Mouse (Mus musculus): ENCODE results near the gene Rrp9. TPM values are rescaled to one million over a fixed set of nuclear protein-coding genes. Genes with fewer than 3 reads are reported as not detected.

The Rrp9 gene
- polyA plus RNA-seq, 1 experiment from 2014 or later = 41.3 TPM

GRCm38 (mm10) chr9:106460401-106461025 is 15.2 kb upstream of the Rrp9 start:
- Histone ChIP-seq H3K4me3 (ENCODE audit: low read depth, low read length) (no peak overlapping the region), H3K4me2 (replicated peaks; ENCODE audit: low read depth, low read length) (no peak overlapping the region), H3K9ac (ENCODE audit: low read depth, low read length) (no peak overlapping the region), H3K27ac (ENCODE audit: low read depth, low read length) (no peak overlapping the region), H3K4me1 (replicated peaks; ENCODE audit: control insufficient read depth, insufficient read depth, low read length) (peaks cover 35% of the 10 kb centered on the region), H3K9me3 (ENCODE audit: control insufficient read depth, low read length) (no peaks in the 10 kb centered on the region), H3K27me3 (ENCODE audit: control insufficient read depth, insufficient read depth, low read length) (no peaks in the 10 kb centered on the region), H3K36me3 (ENCODE audit: control insufficient read depth, insufficient read depth, low read length) (peaks cover 25% of the 10 kb centered on the region)
- ATAC-seq (ENCODE audit: low FRiP score) (no peak), DNase-seq (ENCODE audit: low spot score) (no peak)
- 76% methylated on average over 18 of the region's 18 CpGs for WGBS

GRCm38 (mm10) chr9:106461026-106461415 is 14.7 kb upstream of the Rrp9 start:
- Histone ChIP-seq H3K27me3 (ENCODE audit: control insufficient read depth, insufficient read depth, low read length) (no peaks in the 10 kb centered on the region), H3K4me3 (ENCODE audit: low read depth, low read length) (no peak overlapping the region), H3K27ac (ENCODE audit: low read depth, low read length) (no peak overlapping the region), H3K9me3 (ENCODE audit: control insufficient read depth, low read length) (no peaks in the 10 kb centered on the region), H3K4me1 (replicated peaks; ENCODE audit: control insufficient read depth, insufficient read depth, low read length) (peaks cover 33% of the 10 kb centered on the region), H3K36me3 (ENCODE audit: control insufficient read depth, insufficient read depth, low read length) (peaks cover 25% of the 10 kb centered on the region), H3K9ac (ENCODE audit: low read depth, low read length) (no peak overlapping the region), H3K4me2 (replicated peaks; ENCODE audit: low read depth, low read length) (no peak overlapping the region)
- ATAC-seq (ENCODE audit: low FRiP score) = no peak
- 91% methylated on average over 9 of the region's 9 CpGs for WGBS
- no peak for DNase-seq (ENCODE audit: low spot score)

- 80% methylated on average over 16 of the region's 16 CpGs for WGBS
Measured at GRCm38 (mm10) chr9:106461641-106462429, 13.9 kb upstream of the Rrp9 start.

GRCm38 (mm10) chr9:106462430-106462800 is 13.3 kb upstream of the Rrp9 start:
- no peak overlapping the region for H3K27ac ChIP-seq (ENCODE audit: low read depth, low read length)
- no peaks in the 10 kb centered on the region for H3K27me3 ChIP-seq (ENCODE audit: control insufficient read depth, insufficient read depth, low read length)
- no peaks in the 10 kb centered on the region for H3K9me3 ChIP-seq (ENCODE audit: control insufficient read depth, low read length)
- peaks cover 25% of the 10 kb centered on the region for H3K36me3 ChIP-seq (ENCODE audit: control insufficient read depth, insufficient read depth, low read length)
- H3K4me3 ChIP-seq (ENCODE audit: low read depth, low read length) = no peak overlapping the region
- ATAC-seq (ENCODE audit: low FRiP score) (no peak), DNase-seq (ENCODE audit: low spot score) (no peak)
- no peak overlapping the region for H3K4me2 ChIP-seq (replicated peaks; ENCODE audit: low read depth, low read length)
- H3K9ac ChIP-seq (ENCODE audit: low read depth, low read length) = no peak overlapping the region
- peaks cover 19% of the 10 kb centered on the region for H3K4me1 ChIP-seq (replicated peaks; ENCODE audit: control insufficient read depth, insufficient read depth, low read length)
- 92% methylated on average over 12 of the region's 12 CpGs for WGBS

More at GRCm38 (mm10) chr9:106461641-106462429, 13.9 kb upstream of the Rrp9 start:
- no peak overlapping the region for H3K4me3 ChIP-seq (ENCODE audit: low read depth, low read length)
- peaks cover 25% of the 10 kb centered on the region for H3K36me3 ChIP-seq (ENCODE audit: control insufficient read depth, insufficient read depth, low read length)
- H3K9ac ChIP-seq (ENCODE audit: low read depth, low read length) = no peak overlapping the region
- H3K4me2 ChIP-seq (replicated peaks; ENCODE audit: low read depth, low read length) = no peak overlapping the region
- no peaks in the 10 kb centered on the region for H3K9me3 ChIP-seq (ENCODE audit: control insufficient read depth, low read length)
- DNase-seq (ENCODE audit: low spot score) (no peak), ATAC-seq (ENCODE audit: low FRiP score) (no peak)
- no peaks in the 10 kb centered on the region for H3K27me3 ChIP-seq (ENCODE audit: control insufficient read depth, insufficient read depth, low read length)
- H3K27ac ChIP-seq (ENCODE audit: low read depth, low read length) = no peak overlapping the region
- peaks cover 25% of the 10 kb centered on the region for H3K4me1 ChIP-seq (replicated peaks; ENCODE audit: control insufficient read depth, insufficient read depth, low read length)

- 86% methylated on average over 21 of the region's 21 CpGs for WGBS
- Histone ChIP-seq H3K27ac (ENCODE audit: low read depth, low read length) (no peak overlapping the region), H3K4me2 (replicated peaks; ENCODE audit: low read depth, low read length) (0 out of 2 replicates have a peak overlapping the region, but pooled peaks have one; percentile 7), H3K27me3 (ENCODE audit: control insufficient read depth, insufficient read depth, low read length) (no peaks in the 10 kb centered on the region), H3K9me3 (ENCODE audit: control insufficient read depth, low read length) (no peaks in the 10 kb centered on the region), H3K9ac (ENCODE audit: low read depth, low read length) (no peak overlapping the region), H3K4me3 (ENCODE audit: low read depth, low read length) (no peak overlapping the region), H3K36me3 (ENCODE audit: control insufficient read depth, insufficient read depth, low read length) (peaks cover 25% of the 10 kb centered on the region), H3K4me1 (replicated peaks; ENCODE audit: control insufficient read depth, insufficient read depth, low read length) (peaks cover 14% of the 10 kb centered on the region; the same call in 1 of the 2 replicates)
- DNase-seq (ENCODE audit: low spot score) (no peak), ATAC-seq (ENCODE audit: low FRiP score) (no peak)
Measured at GRCm38 (mm10) chr9:106463122-106464063, 12.4 kb upstream of the Rrp9 start.

- peak overlapping the region; percentile 95 for H3K4me2 ChIP-seq (replicated peaks; ENCODE audit: low read depth, low read length)
Measured at GRCm38 (mm10) chr9:106464751-106465541, 10.8 kb upstream of the Rrp9 start.

GRCm38 (mm10) chr9:106465571-106466200 is 10.1 kb upstream of the Rrp9 start, which contains the start of gene Gpr62:
Gpr62 (minus strand) TSS chr9:106465938.
- H3K27ac ChIP-seq (ENCODE audit: low read depth, low read length) = peak within 1 kb of the TSS; percentile 60; the same call in 1 of the 2 replicates
- ATAC-seq (ENCODE audit: low FRiP score) (peak; percentile 9), DNase-seq (ENCODE audit: low spot score) (no peak)
- peaks cover 18% of the 10 kb centered on the region for H3K36me3 ChIP-seq (ENCODE audit: control insufficient read depth, insufficient read depth, low read length)
- peaks cover 14% of the 10 kb centered on the region; the same call in 1 of the 2 replicates for H3K4me1 ChIP-seq (replicated peaks; ENCODE audit: control insufficient read depth, insufficient read depth, low read length)
- peak within 1 kb of the TSS; percentile 68 for H3K9ac ChIP-seq (ENCODE audit: low read depth, low read length)
- H3K27me3 ChIP-seq (ENCODE audit: control insufficient read depth, insufficient read depth, low read length) = no peaks in the 10 kb centered on the region
- no peaks in the 10 kb centered on the region for H3K9me3 ChIP-seq (ENCODE audit: control insufficient read depth, low read length)
- peak within 1 kb of the TSS; percentile 95 for H3K4me2 ChIP-seq (replicated peaks; ENCODE audit: low read depth, low read length)
- WGBS = 28% methylated on average over 26 of the region's 26 CpGs
- H3K4me3 ChIP-seq (ENCODE audit: low read depth, low read length) = peak within 1 kb of the TSS; percentile 43

More at GRCm38 (mm10) chr9:106464751-106465541, 10.8 kb upstream of the Rrp9 start:
- Histone ChIP-seq H3K9me3 (ENCODE audit: control insufficient read depth, low read length) (no peaks in the 10 kb centered on the region), H3K4me1 (replicated peaks; ENCODE audit: control insufficient read depth, insufficient read depth, low read length) (peaks cover 14% of the 10 kb centered on the region; the same call in 1 of the 2 replicates), H3K36me3 (ENCODE audit: control insufficient read depth, insufficient read depth, low read length) (peaks cover 23% of the 10 kb centered on the region), H3K9ac (ENCODE audit: low read depth, low read length) (peak overlapping the region; percentile 68), H3K27ac (ENCODE audit: low read depth, low read length) (peak overlapping the region; percentile 60; the same call in 1 of the 2 replicates), H3K27me3 (ENCODE audit: control insufficient read depth, insufficient read depth, low read length) (no peaks in the 10 kb centered on the region), H3K4me3 (ENCODE audit: low read depth, low read length) (peak overlapping the region; percentile 43)
- WGBS = 1% methylated on average over 89 of the region's 99 CpGs
- ATAC-seq (ENCODE audit: low FRiP score) (peak; percentile 82), DNase-seq (ENCODE audit: low spot score) (peak; percentile 78)
